ENCODE assay signal across 9 mouse cellular contexts in the genomic region with DNA sequence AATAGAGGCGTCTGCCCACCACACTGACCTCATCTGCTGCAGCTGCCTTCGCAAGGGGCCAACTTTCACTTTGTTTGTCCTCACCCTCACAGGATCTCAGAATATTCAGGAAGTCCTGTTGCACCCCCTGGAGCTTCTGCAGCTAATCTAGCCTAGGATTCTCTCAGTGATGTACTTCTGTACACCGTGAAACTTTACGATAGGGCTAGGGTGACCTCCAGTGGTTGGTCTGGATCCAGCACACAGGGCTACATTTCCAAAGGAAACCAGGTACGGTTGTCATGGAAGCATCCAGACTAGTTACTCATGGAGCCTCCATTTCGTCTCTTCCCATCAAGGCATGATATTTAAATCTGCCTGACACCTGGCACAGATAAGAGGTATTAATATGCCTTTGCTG. TPM values are rescaled to one million over a fixed set of nuclear protein-coding genes. Genes with fewer than 3 reads are reported as not detected.
DNase-seq lines count a peak whose midpoint lies in the region; ATAC-seq and TF ChIP-seq lines count a peak whose summit lies in the region.
"Had no signal": no experiment of that assay in that cellular context is flagged by ENCODE, and none has a peak within 500 bp of the region (broad histone marks: within the 10 kb centered on the region; RNA-seq: fewer than 3 reads in every experiment).

No protein-coding gene starts in this region.

- H3K4me2 ChIP-seq in forebrain, embryonic 12.5 days: no peak overlapping the region
- H3K4me2 ChIP-seq in lung, postnatal 0 days (replicated peaks; ENCODE audit: low read depth, low read length): no peak overlapping the region
- H3K4me2 ChIP-seq: heart, embryonic 15.5 days had no signal

- peak; percentile 88 for ATAC-seq in forebrain, embryonic 12.5 days (ENCODE audit: low FRiP score)
- ATAC-seq in lung, postnatal 0 days: peak; percentile 77

- H3K9me3 ChIP-seq in MEL (replicated peaks; ENCODE audit: insufficient read depth, low read length): no peaks in the 10 kb centered on the region
- H3K9me3 ChIP-seq in forebrain, embryonic 12.5 days: no peaks in the 10 kb centered on the region
- H3K9me3 ChIP-seq in hindbrain, embryonic 10.5 days: no peaks in the 10 kb centered on the region
- H3K9me3 ChIP-seq in lung, postnatal 0 days (ENCODE audit: low read length): no peaks in the 10 kb centered on the region
- H3K9me3 ChIP-seq: heart, embryonic 15.5 days had no signal

- 40% methylated on average over 6 of the region's 6 CpGs for WGBS in forebrain, embryonic 12.5 days
- 43% methylated on average over 6 of the region's 6 CpGs for WGBS in hindbrain, embryonic 10.5 days
- WGBS in lung, postnatal 0 days: 15% methylated on average over 6 of the region's 6 CpGs

- peak; percentile 43 for TF ChIP-seq RAD21 in MEL (IDR thresholded peaks at IDR 0.05; ENCODE audit: low read depth, low read length)

- H3K4me1 ChIP-seq in MEL (ENCODE audit: control insufficient read depth in 1 of 2, insufficient read depth in 2 of 2, low read length in 2 of 2): no peaks in the 10 kb centered on the region
- H3K4me1 ChIP-seq in forebrain, embryonic 12.5 days: no peaks in the 10 kb centered on the region
- no peaks in the 10 kb centered on the region for H3K4me1 ChIP-seq in hindbrain, embryonic 10.5 days (replicated peaks)
- H3K4me1 ChIP-seq in lung, postnatal 0 days (ENCODE audit: insufficient read depth, low read depth, low read length): no peaks in the 10 kb centered on the region
- H3K4me1 ChIP-seq: heart, embryonic 15.5 days had no signal

- H3K36me3 ChIP-seq in MEL (ENCODE audit: control insufficient read depth in 1 of 2, insufficient read depth in 2 of 2, low read length in 2 of 2): no peaks in the 10 kb centered on the region
- H3K36me3 ChIP-seq in forebrain, embryonic 12.5 days (replicated peaks): no peaks in the 10 kb centered on the region
- H3K36me3 ChIP-seq in hindbrain, embryonic 10.5 days: no peaks in the 10 kb centered on the region
- no peaks in the 10 kb centered on the region for H3K36me3 ChIP-seq in lung, postnatal 0 days (ENCODE audit: insufficient read depth, low read length)
- H3K36me3 ChIP-seq: heart, embryonic 15.5 days had no signal

- no peak overlapping the region for H3K4me3 ChIP-seq in MEL (ENCODE audit: control insufficient read depth in 1 of 2, insufficient read depth in 1 of 2, low read depth in 2 of 2, low read length in 2 of 2)
- H3K4me3 ChIP-seq in forebrain, embryonic 12.5 days (replicated peaks): no peak overlapping the region
- no peak overlapping the region for H3K4me3 ChIP-seq in hindbrain, embryonic 10.5 days
- no peak overlapping the region for H3K4me3 ChIP-seq in lung, postnatal 0 days (ENCODE audit: low read depth, low read length)
- H3K4me3 ChIP-seq: heart, embryonic 15.5 days had no signal

- no peaks in the 10 kb centered on the region for H3K27me3 ChIP-seq in MEL (ENCODE audit: control insufficient read depth in 1 of 2, insufficient read depth in 2 of 2, low read length in 2 of 2)
- no peaks in the 10 kb centered on the region for H3K27me3 ChIP-seq in forebrain, embryonic 12.5 days
- H3K27me3 ChIP-seq in hindbrain, embryonic 10.5 days (ENCODE audit: insufficient read depth, poor library complexity, severe bottlenecking): no peaks in the 10 kb centered on the region
- H3K27me3 ChIP-seq in lung, postnatal 0 days (replicated peaks; ENCODE audit: insufficient read depth, low read length): no peaks in the 10 kb centered on the region
- H3K27me3 ChIP-seq: heart, embryonic 15.5 days had no signal

- peak; percentile 14 to 35 (median 30); a peak in 3 of 6 replicates for TF ChIP-seq CTCF in MEL (IDR thresholded peaks at IDR 0.05 in 2 of 3, conservative IDR thresholded peaks at IDR 0.05 in 1 of 3; ENCODE audit: control insufficient read depth in 1 of 3, insufficient read depth in 1 of 3, low read depth in 2 of 3, low read length in 3 of 3, poor library complexity in 1 of 3, severe bottlenecking in 1 of 3)
- peak; percentile 79 for TF ChIP-seq CTCF in lung, postnatal 0 days (IDR thresholded peaks at IDR 0.05)

- no peak for TF ChIP-seq EP300 in MEL (IDR thresholded peaks at IDR 0.05; ENCODE audit: low read depth in 1 of 2, low read length in 2 of 2)
- TF ChIP-seq EP300 in lung, postnatal 0 days (IDR thresholded peaks at IDR 0.05): no peak

- no peak overlapping the region for H3K9ac ChIP-seq in MEL (ENCODE audit: control insufficient read depth, low read depth, low read length, poor library complexity, severe bottlenecking)
- H3K9ac ChIP-seq in forebrain, embryonic 12.5 days: no peak overlapping the region
- H3K9ac ChIP-seq in lung, postnatal 0 days (replicated peaks; ENCODE audit: low read depth): no peak overlapping the region
- H3K9ac ChIP-seq: heart, embryonic 15.5 days had no signal

- H3K27ac ChIP-seq in MEL (ENCODE audit: control insufficient read depth, low read depth, low read length): no peak overlapping the region
- H3K27ac ChIP-seq in forebrain, embryonic 12.5 days: no peak overlapping the region
- H3K27ac ChIP-seq in hindbrain, embryonic 10.5 days: no peak overlapping the region
- H3K27ac ChIP-seq in lung, postnatal 0 days (ENCODE audit: low read length): no peak overlapping the region
- H3K27ac ChIP-seq: heart, embryonic 15.5 days had no signal

- H3K79me2 ChIP-seq in MEL (ENCODE audit: control insufficient read depth, insufficient read depth, low read length, poor library complexity): no peaks in the 10 kb centered on the region

- no peak for TF ChIP-seq POLR2A in MEL (IDR thresholded peaks at IDR 0.05; ENCODE audit: control insufficient read depth in 1 of 2, insufficient read depth in 1 of 2, low read depth in 1 of 2, low read length in 2 of 2, poor library complexity in 1 of 2)

- no peak for DNase-seq in MEL (ENCODE audit: low read depth, low spot score)
- DNase-seq in brain, adult 2 months (ENCODE audit: low read depth, low spot score): peak; percentile 92
- DNase-seq in hindbrain, embryonic 10.5 days (ENCODE audit: low spot score): peak; percentile 56
- peak; percentile 81 for DNase-seq in layer of hippocampus, adult 9-10 months (ENCODE audit: low spot score)
- DNase-seq in lung, postnatal 0 days (ENCODE audit: low spot score): peak; percentile 53
- DNase-seq in retina, postnatal 1 day: peak; percentile 67
- DNase-seq in thymus, postnatal 0 days (ENCODE audit: low spot score): no peak

TF ChIP-seq in MEL, 35 proteins besides CTCF, POLR2A, EP300 and RAD21:
- no peak for TF ChIP-seq POLR2AphosphoS2 (IDR thresholded peaks at IDR 0.05; ENCODE audit: low read length)
- TF ChIP-seq UBTF (IDR thresholded peaks at IDR 0.05; ENCODE audit: borderline replicate concordance, insufficient read depth, low read depth, low read length): no peak
- no peak for TF ChIP-seq USF2 (IDR thresholded peaks at IDR 0.05; ENCODE audit: borderline replicate concordance in 1 of 2, insufficient read depth in 1 of 2, low read depth in 1 of 2, low read length in 2 of 2)
- no peak for TF ChIP-seq ZKSCAN1 (IDR thresholded peaks at IDR 0.05; ENCODE audit: low read depth, low read length)
- no peak for TF ChIP-seq TCF12 (IDR thresholded peaks at IDR 0.05; ENCODE audit: low read depth, low read length)
- no peak for TF ChIP-seq CHD2 (IDR thresholded peaks at IDR 0.05; ENCODE audit: low read length)
TF ChIP-seq in MEL: peak in this region for 0.

RNA-seq across cellular contexts. Expression of gene Otor, which starts 15.5 kb away (rescaled TPM):
- total RNA-seq in MEL (2012; rRNA removed): not detected in 2 replicates
- not detected for polyA plus RNA-seq in MEL (2012; ENCODE audit: insufficient read depth in 1 of 2, insufficient read length in 2 of 2, low read depth in 1 of 2, low replicate concordance in 2 of 2, missing spikeins in 1 of 2)
- 3.5 and 3.7 TPM in 2 replicates for polyA plus RNA-seq in forebrain, embryonic 12.5 days (2016; fragmentation: Nextera tagmentation; extraction: Ambion mirVana)
- 0.46 and 0.88 TPM in 2 replicates for polyA plus RNA-seq in hindbrain, embryonic 10.5 days (2016; fragmentation: Nextera tagmentation; extraction: Ambion mirVana)
- polyA plus RNA-seq in lung, postnatal 0 days (2015; fragmentation: Nextera tagmentation; extraction: Ambion mirVana): not detected in 2 replicates
- polyA plus RNA-seq in thymus, postnatal 0 days (2015; fragmentation: Nextera tagmentation; extraction: Ambion mirVana): 0.20 and 0.31 TPM in 2 replicates

RNA-seq across cellular contexts. Expression of gene Snrpb2, which starts 30.9 kb away (rescaled TPM):
- total RNA-seq in MEL (2012; rRNA removed): 52.8 and 58.4 TPM in 2 replicates
- polyA plus RNA-seq in MEL (2012; ENCODE audit: insufficient read depth in 1 of 2, insufficient read length in 2 of 2, low read depth in 1 of 2, low replicate concordance in 2 of 2, missing spikeins in 1 of 2): 10 to 100 TPM in 1 of 2 experiments, not detected in 1; 60.5 TPM
- 117 and 120 TPM in 2 replicates for polyA plus RNA-seq in forebrain, embryonic 12.5 days (2016; fragmentation: Nextera tagmentation; extraction: Ambion mirVana)
- polyA plus RNA-seq in hindbrain, embryonic 10.5 days (2016; fragmentation: Nextera tagmentation; extraction: Ambion mirVana): 85.0 and 96.5 TPM in 2 replicates
- polyA plus RNA-seq in lung, postnatal 0 days (2015; fragmentation: Nextera tagmentation; extraction: Ambion mirVana): 51.3 and 53.0 TPM in 2 replicates
- 121 and 122 TPM in 2 replicates for polyA plus RNA-seq in thymus, postnatal 0 days (2015; fragmentation: Nextera tagmentation; extraction: Ambion mirVana)

Comparison
In these comparisons a context has a peak if more than half of its experiments do, and no peak if none do; other contexts are left out.
1. DNase-seq: peak in brain, adult 2 months (single experiment), hindbrain, embryonic 10.5 days (single experiment), layer of hippocampus, adult 9-10 months (single experiment), lung, postnatal 0 days (single experiment) and retina, postnatal 1 day (single experiment); none in MEL (single experiment) and thymus, postnatal 0 days (single experiment).